9 mouse cellular contexts compared by ENCODE assay signal in genomic region chr9:45911673-45912072, GRCm38 (mm10). TPM values are rescaled to one million over a fixed set of nuclear protein-coding genes. Genes with fewer than 3 reads are reported as not detected.
DNase-seq lines count a peak whose midpoint lies in the region; ATAC-seq and TF ChIP-seq lines count a peak whose summit lies in the region.
"Had no signal": no experiment of that assay in that cellular context is flagged by ENCODE, and none has a peak within 500 bp of the region (broad histone marks: within the 10 kb centered on the region; RNA-seq: fewer than 3 reads in every experiment).

No protein-coding gene starts in this region.

- H3K9me3 ChIP-seq in G1E (replicated peaks), result no peaks in the 10 kb centered on the region
- H3K9me3 ChIP-seq: liver, embryonic 15.5 days had no signal

- H3K36me3 ChIP-seq in G1E (replicated peaks), result peaks cover 89% of the 10 kb centered on the region

- no peak for ATAC-seq in G1E (ENCODE audit: extremely low read depth, insufficient number of reproducible peaks, low FRiP score, poor library complexity, severe bottlenecking)

- H3K4me3 ChIP-seq in G1E (ENCODE audit: low read depth, low read length), result no peak overlapping the region
- H3K4me3 ChIP-seq: liver, embryonic 15.5 days had no signal

- no peaks in the 10 kb centered on the region for H3K27me3 ChIP-seq in G1E (ENCODE audit: insufficient read depth, low read length)
- H3K27me3 ChIP-seq: liver, embryonic 15.5 days had no signal

- peak; percentile 29 for DNase-seq in layer of hippocampus, adult 11-12 months (ENCODE audit: low spot score)
- DNase-seq in layer of hippocampus, postnatal 14 days (ENCODE audit: low spot score in 2 of 2), result no peak
- peak; percentile 49 for DNase-seq in CD4-positive helper T cell, adult 2 months (ENCODE audit: low read depth, low spot score)
- no peak for DNase-seq in G1E (ENCODE audit: low spot score)
- peak; percentile 27 for DNase-seq in embryo, embryonic 10 days (ENCODE audit: low spot score)
- DNase-seq in kidney, postnatal 14 days, result peak; percentile 63
- peak; percentile 43 for DNase-seq in retina, postnatal 1 day
- DNase-seq in frontal cortex, postnatal 25 days (ENCODE audit: low spot score in 2 of 2), result no peak

- peak; percentile 50 for TF ChIP-seq CTCF in G1E (IDR thresholded peaks at IDR 0.05; ENCODE audit: low read depth, low read length)

- H3K4me1 ChIP-seq in G1E (ENCODE audit: insufficient read depth, low read depth, low read length), result peaks cover 22% of the 10 kb centered on the region

RNA-seq across cellular contexts. Expression of gene Rnf214, which starts 5.0 kb away (rescaled TPM):
- 10 to 100 TPM; 67.0 to 67.2 TPM for total RNA-seq in layer of hippocampus, postnatal 14 days (2021)
- 33.5 and 42.4 TPM in 2 replicates for total RNA-seq in G1E (2014; fragmentation: Nextera tagmentation)
- total RNA-seq in G1E (2017), result 22.4 and 31.7 TPM in 2 replicates
- polyA plus RNA-seq in G1E (2012), result 11.2 and 16.7 TPM in 2 replicates

RNA-seq across cellular contexts. Expression of gene Pcsk7, which starts 5.4 kb away (rescaled TPM):
- total RNA-seq in layer of hippocampus, postnatal 14 days (2021), result 10 to 100 TPM; 22.6 to 28.4 TPM
- 7.1 and 7.3 TPM in 2 replicates for total RNA-seq in G1E (2014; fragmentation: Nextera tagmentation)
- total RNA-seq in G1E (2017), result 11.8 and 19.1 TPM in 2 replicates
- 5.3 and 6.3 TPM in 2 replicates for polyA plus RNA-seq in G1E (2012)

RNA-seq across cellular contexts. Expression of gene Tagln, which starts 24.2 kb away (rescaled TPM):
- 10 to 100 TPM; 12.7 to 18.2 TPM for total RNA-seq in layer of hippocampus, postnatal 14 days (2021)
- total RNA-seq in G1E (2014; fragmentation: Nextera tagmentation) (not detected in 2 replicates), G1E (2017) (0.38 TPM in 1 of 2 replicates, not detected in the other)
- polyA plus RNA-seq in G1E (2012), result 0.03 and 0.07 TPM in 2 replicates

RNA-seq across cellular contexts. Expression of gene Sidt2, which starts 43.4 kb away (rescaled TPM):
- total RNA-seq in layer of hippocampus, postnatal 14 days (2021), result 100 to 1,000 TPM; 112 to 121 TPM
- total RNA-seq in G1E (2014; fragmentation: Nextera tagmentation) (54.4 and 78.3 TPM in 2 replicates), G1E (2017) (14.6 and 17.7 TPM in 2 replicates)
- polyA plus RNA-seq in G1E (2012), result 25.7 and 26.4 TPM in 2 replicates

Comparison
In these comparisons a context has a peak if more than half of its experiments do, and no peak if none do; other contexts are left out.
1. DNase-seq: peak in layer of hippocampus, adult 11-12 months (single experiment), CD4-positive helper T cell, adult 2 months (single experiment), embryo, embryonic 10 days (single experiment), kidney, postnatal 14 days (single experiment) and retina, postnatal 1 day (single experiment); none in layer of hippocampus, postnatal 14 days (0 of 2), G1E (single experiment) and frontal cortex, postnatal 25 days (0 of 2).
2. RNA of gene Tagln, which starts 24.2 kb away (total RNA-seq): 12.7 to 18.2 TPM in layer of hippocampus, postnatal 14 days; 0.38 TPM in G1E; every median in the first group is over 4 times any median in the second.